Mouse (Mus musculus) right cerebral cortex, adult 18-20 months (tissue): Measurements from ENCODE around the gene Olfr643.

ENCODE experiments used
- DNase-seq: peaks from one replicate; pipeline ENCODE4 v3.0.0; 2022; ENCODE audit warnings: mixed read lengths

The Olfr643 gene

GRCm38 (mm10) chr7:104137305-104137704 is at the start of gene Olfr643:
Gene Olfr643, minus strand, starts transcription at chr7:104137405.
- DNase-seq: no peak

- DNase-seq: no peak
These were observed 46.1 kb upstream of the Olfr643 start, which contains the start of gene Olfr648 for GRCm38 (mm10) chr7:104183292-104183691. Gene Olfr648, minus strand, starts transcription at chr7:104183392.

GRCm38 (mm10) chr7:104179074-104179473 is 41.9 kb upstream of the Olfr643 start:
- no peak for DNase-seq

- DNase-seq: no peak
These were observed 41.3 kb upstream of the Olfr643 start for GRCm38 (mm10) chr7:104178422-104179054.

- no peak for DNase-seq
These were observed 37.9 kb upstream of the Olfr643 start for GRCm38 (mm10) chr7:104175085-104175484.

GRCm38 (mm10) chr7:104169634-104170204 is 32.5 kb upstream of the Olfr643 start:
- DNase-seq: no peak

GRCm38 (mm10) chr7:104167105-104167504 is 29.9 kb upstream of the Olfr643 start:
- DNase-seq: no peak

- no peak for DNase-seq
These were observed 13.3 kb upstream of the Olfr643 start, which contains the start of gene Ubqlnl for GRCm38 (mm10) chr7:104150456-104150855. Gene Ubqlnl, minus strand, starts transcription at chr7:104150556.

- DNase-seq: no peak
These were observed 6.0 kb upstream of the Olfr643 start, which contains the start of gene Ubqln3 for GRCm38 (mm10) chr7:104143179-104143578. Gene Ubqln3, minus strand, starts transcription at chr7:104143279.

GRCm38 (mm10) chr7:104129726-104130125 is 7.5 kb downstream of the Olfr643 start, which contains the start of gene Ubqln5:
Gene Ubqln5, minus strand, starts transcription at chr7:104129826.
- no peak for DNase-seq

GRCm38 (mm10) chr7:104104757-104104972 is 32.5 kb downstream of the Olfr643 start, which contains the start of gene Olfr646:
Gene Olfr646, plus strand, starts transcription at chr7:104104873.
- DNase-seq: no peak

GRCm38 (mm10) chr7:104103913-104104756 is 33.1 kb downstream of the Olfr643 start:
- no peak for DNase-seq

- no peak for DNase-seq
These were observed 51.8 kb downstream of the Olfr643 start, which contains the start of gene Olfr645 for GRCm38 (mm10) chr7:104085365-104085764. Gene Olfr645, minus strand, starts transcription at chr7:104085465.

GRCm38 (mm10) chr7:104071769-104072168 is 65.4 kb downstream of the Olfr643 start, which contains the start of gene Olfr644:
Gene Olfr644, minus strand, starts transcription at chr7:104071869.
- no peak for DNase-seq

GRCm38 (mm10) chr7:104061345-104061744 is 75.9 kb downstream of the Olfr643 start, which contains the start of gene 4930516K23Rik:
Gene 4930516K23Rik, minus strand, starts transcription at chr7:104061445.
- DNase-seq: no peak

- no peak for DNase-seq
These were observed 78.0 kb downstream of the Olfr643 start for GRCm38 (mm10) chr7:104059215-104059614.

GRCm38 (mm10) chr7:104052566-104052965 is 84.6 kb downstream of the Olfr643 start, which contains the start of gene Olfr642:
Gene Olfr642, minus strand, starts transcription at chr7:104052666.
- no peak for DNase-seq

- no peak for DNase-seq
These were observed 86.5 kb downstream of the Olfr643 start for GRCm38 (mm10) chr7:104050745-104051144.

- no peak for DNase-seq
These were observed 102.1 kb downstream of the Olfr643 start, which contains the start of gene Olfr641 for GRCm38 (mm10) chr7:104035145-104035544. Gene Olfr641, plus strand, starts transcription at chr7:104035445.

- DNase-seq: no peak
These were observed 110.2 kb downstream of the Olfr643 start for GRCm38 (mm10) chr7:104026978-104027377.

GRCm38 (mm10) chr7:104025473-104025872 is 111.7 kb downstream of the Olfr643 start, which contains the start of gene Olfr640:
Gene Olfr640, minus strand, starts transcription at chr7:104025573.
- no peak for DNase-seq

- no peak for DNase-seq
These were observed 115.6 kb downstream of the Olfr643 start for GRCm38 (mm10) chr7:104021651-104022050.

GRCm38 (mm10) chr7:104018953-104019352 is 118.3 kb downstream of the Olfr643 start:
- no peak for DNase-seq
